In the genomic region with DNA sequence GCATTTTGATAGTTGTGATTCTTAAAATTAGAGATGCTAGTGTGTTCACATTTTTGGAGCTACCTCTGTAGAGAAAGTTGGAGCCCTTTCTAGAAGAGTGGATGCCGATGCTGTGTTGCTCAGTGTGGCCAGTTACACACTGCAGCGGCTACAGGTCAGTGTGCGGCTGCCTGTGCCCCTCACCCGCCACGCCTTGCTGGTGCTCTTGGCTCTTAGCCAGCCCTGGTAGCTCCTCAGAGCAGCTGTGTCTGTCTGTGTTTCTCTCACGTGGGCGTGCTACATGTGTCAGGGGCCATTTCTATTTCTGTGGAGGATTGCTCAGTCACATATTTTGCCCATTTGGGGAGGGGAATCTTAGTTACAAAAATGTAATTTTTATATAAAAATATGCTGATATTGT, we compare ENCODE assay signal across 11 mouse cellular contexts. TPM values are rescaled to one million over a fixed set of nuclear protein-coding genes. Genes with fewer than 3 reads are reported as not detected.
A peak's percentile ranks its signal among the peaks of the same experiment; 100 is the strongest.
DNase-seq lines count a peak whose midpoint lies in the region; ATAC-seq and TF ChIP-seq lines count a peak whose summit lies in the region.
"Had no signal": no experiment of that assay in that cellular context is flagged by ENCODE, and none has a peak within 500 bp of the region (broad histone marks: within the 10 kb centered on the region; RNA-seq: fewer than 3 reads in every experiment).

No protein-coding gene starts in this region.

- no peaks in the 10 kb centered on the region for H3K4me1 ChIP-seq in embryonic facial prominence, embryonic 14.5 days (ENCODE audit: control insufficient read depth, insufficient read depth, low read length)

- H3K4me3 ChIP-seq in layer of hippocampus, adult 2 months: no peak overlapping the region
- H3K4me3 ChIP-seq in embryonic facial prominence, embryonic 14.5 days (ENCODE audit: low read depth, low read length): no peak overlapping the region

- no peak overlapping the region for H3K27ac ChIP-seq in layer of hippocampus, adult 2 months
- no peak overlapping the region for H3K27ac ChIP-seq in embryonic facial prominence, embryonic 14.5 days (replicated peaks; ENCODE audit: low read depth, low read length)

- TF ChIP-seq CTCF in layer of hippocampus, adult 2 months (conservative IDR thresholded peaks at IDR 0.05): no peak

- H3K9ac ChIP-seq in embryonic facial prominence, embryonic 14.5 days (ENCODE audit: low read depth, low read length): no peak overlapping the region

- no peak overlapping the region for H3K4me2 ChIP-seq in embryonic facial prominence, embryonic 14.5 days (ENCODE audit: low read depth, low read length)
- H3K4me2 ChIP-seq: liver, embryonic 11.5 days had no signal

- DNase-seq in adrenal gland, postnatal 36 days: peak; percentile 12 to 13
- no peak for DNase-seq in adrenal gland, adult 18-20 months (ENCODE audit: low spot score in 2 of 2)
- peak; percentile 32 for DNase-seq in layer of hippocampus, adult 9-11 months
- DNase-seq in layer of hippocampus, adult 2 months (ENCODE audit: low spot score in 2 of 2): no peak
- peak; percentile 73 for DNase-seq in embryonic facial prominence, embryonic 14.5 days (ENCODE audit: low spot score)
- DNase-seq in lung, postnatal 36 days: peak; percentile 5
- no peak for DNase-seq in thymus, postnatal 0 days (ENCODE audit: low spot score)
- no peak for DNase-seq in thymus, postnatal 25 days

- H3K9me3 ChIP-seq in embryonic facial prominence, embryonic 14.5 days (ENCODE audit: control insufficient read depth, low read length): no peaks in the 10 kb centered on the region

- ATAC-seq in embryonic facial prominence, embryonic 14.5 days (ENCODE audit: low read depth): peak; percentile 67; the same call in 1 of the 2 replicates

- H3K27me3 ChIP-seq in embryonic facial prominence, embryonic 14.5 days (replicated peaks; ENCODE audit: control insufficient read depth, insufficient read depth, low read length): no peaks in the 10 kb centered on the region

- H3K36me3 ChIP-seq in embryonic facial prominence, embryonic 14.5 days (ENCODE audit: control insufficient read depth, insufficient read depth, low read length): peaks cover 21% of the 10 kb centered on the region

- WGBS in embryonic facial prominence, embryonic 14.5 days: 41% methylated on average over 7 of the region's 7 CpGs

RNA-seq across cellular contexts. Expression of a gene that starts 20.5 kb away (rescaled TPM):
- total RNA-seq in adrenal gland, postnatal 36 days (2021): not detected
- total RNA-seq in adrenal gland, adult 18-20 months (2021): not detected
- 10 to 100 TPM; 12.7 to 12.9 TPM for total RNA-seq in layer of hippocampus, adult 2 months (2021)
- polyA plus RNA-seq in embryonic facial prominence, embryonic 14.5 days (2014; fragmentation: Nextera tagmentation; extraction: Ambion mirVana): 3.2 and 4.4 TPM in 2 replicates
- 7.4 and 9.4 TPM in 2 replicates for polyA plus RNA-seq in thymus, postnatal 0 days (2015; fragmentation: Nextera tagmentation; extraction: Ambion mirVana)
- total RNA-seq: gastrocnemius, postnatal 36 days had no signal
- polyA plus RNA-seq: C2C12; liver, embryonic 11.5 days had no signal

RNA-seq across cellular contexts. Expression of a gene that starts 54.9 kb away (rescaled TPM):
- total RNA-seq in adrenal gland, postnatal 36 days (2021): 10 to 100 TPM; 12.2 to 16.0 TPM
- total RNA-seq in adrenal gland, adult 18-20 months (2021): 10 to 100 TPM; 10.6 to 13.8 TPM
- 10 to 100 TPM; 13.6 to 17.0 TPM for total RNA-seq in layer of hippocampus, adult 2 months (2021)
- 42.3 and 45.9 TPM in 2 replicates for polyA plus RNA-seq in embryonic facial prominence, embryonic 14.5 days (2014; fragmentation: Nextera tagmentation; extraction: Ambion mirVana)
- polyA plus RNA-seq in thymus, postnatal 0 days (2015; fragmentation: Nextera tagmentation; extraction: Ambion mirVana): 50.1 and 52.6 TPM in 2 replicates

RNA-seq across cellular contexts. Expression of a gene that starts 55.1 kb away (rescaled TPM):
- total RNA-seq in adrenal gland, postnatal 36 days (2021): 10 to 100 TPM; 18.4 to 21.5 TPM
- 10 to 100 TPM; 17.2 TPM for total RNA-seq in adrenal gland, adult 18-20 months (2021)
- 10 to 100 TPM in 1 of 2 experiments, 1 to 10 TPM in 1; 9.8 to 15.4 TPM for total RNA-seq in layer of hippocampus, adult 2 months (2021)
- 19.9 and 20.8 TPM in 2 replicates for polyA plus RNA-seq in embryonic facial prominence, embryonic 14.5 days (2014; fragmentation: Nextera tagmentation; extraction: Ambion mirVana)
- 25.8 and 27.8 TPM in 2 replicates for polyA plus RNA-seq in thymus, postnatal 0 days (2015; fragmentation: Nextera tagmentation; extraction: Ambion mirVana)

Comparison
In these comparisons a context has a peak if more than half of its experiments do, and no peak if none do; other contexts are left out.
1. DNase-seq: peak in adrenal gland, postnatal 36 days (2 of 2), layer of hippocampus, adult 9-11 months (single experiment), embryonic facial prominence, embryonic 14.5 days (single experiment) and lung, postnatal 36 days (single experiment); none in adrenal gland, adult 18-20 months (0 of 2), layer of hippocampus, adult 2 months (0 of 2), thymus, postnatal 0 days (single experiment) and thymus, postnatal 25 days (single experiment).
2. RNA of a gene that starts 20.5 kb away (total RNA-seq): 12.7 to 12.9 TPM in layer of hippocampus, adult 2 months; not detected in adrenal gland, adult 18-20 months and not detected in adrenal gland, postnatal 36 days; every median in the first group is over 10 times any median in the second.